Mouse (Mus musculus) cortical plate, adult 2 months (tissue): ENCODE data around the gene Vpreb3. TPM values are rescaled to one million over a fixed set of nuclear protein-coding genes. Genes with fewer than 3 reads are reported as not detected.

ENCODE experiments used
- H3K27ac ChIP-seq: fragments of 200-500 bp; 2 replicates; pipeline ENCODE4 v1.5.1; 2012; ENCODE audit warnings: low read length, control low read depth, inconsistent platforms; ENCODE audit not compliant: insufficient read depth
- H3K4me1 ChIP-seq: fragments of 200-500 bp; 2 replicates; pipeline ENCODE4 v1.6.1; 2011; ENCODE audit warnings: low read length; ENCODE audit not compliant: control insufficient read depth, insufficient read depth
- H3K4me3 ChIP-seq: fragments of 200-500 bp; 2 replicates; pipeline ENCODE4 v1.5.1; 2011; ENCODE audit warnings: mild to moderate bottlenecking, low read length, control low read depth; ENCODE audit not compliant: insufficient read depth
- CTCF ChIP-seq: fragments of 200-500 bp; IDR thresholded peaks from 2 replicates; pipeline ENCODE4 v1.5.1; 2011; ENCODE audit warnings: mild to moderate bottlenecking, control low read depth, low read length; ENCODE audit not compliant: insufficient read depth; ENCODE audit errors: extremely low read depth
- POLR2A ChIP-seq: fragments of 200-500 bp; IDR thresholded peaks from 2 replicates; pipeline ENCODE4 v1.6.1; 2011; ENCODE audit warnings: mild to moderate bottlenecking, low read length, control low read depth; ENCODE audit not compliant: insufficient read depth; ENCODE audit errors: extremely low read depth
- polyA plus RNA-seq: library from polyadenylated mRNA; depleted of rRNA; stranded (reverse); fragments of >200 nt; gene quantifications from 2 replicates; pipeline ENCODE4 v1.2.3, GENCODE M21; 2012

Gene Vpreb3
- polyA plus RNA-seq, 1 experiment, result not detected

DNA sequence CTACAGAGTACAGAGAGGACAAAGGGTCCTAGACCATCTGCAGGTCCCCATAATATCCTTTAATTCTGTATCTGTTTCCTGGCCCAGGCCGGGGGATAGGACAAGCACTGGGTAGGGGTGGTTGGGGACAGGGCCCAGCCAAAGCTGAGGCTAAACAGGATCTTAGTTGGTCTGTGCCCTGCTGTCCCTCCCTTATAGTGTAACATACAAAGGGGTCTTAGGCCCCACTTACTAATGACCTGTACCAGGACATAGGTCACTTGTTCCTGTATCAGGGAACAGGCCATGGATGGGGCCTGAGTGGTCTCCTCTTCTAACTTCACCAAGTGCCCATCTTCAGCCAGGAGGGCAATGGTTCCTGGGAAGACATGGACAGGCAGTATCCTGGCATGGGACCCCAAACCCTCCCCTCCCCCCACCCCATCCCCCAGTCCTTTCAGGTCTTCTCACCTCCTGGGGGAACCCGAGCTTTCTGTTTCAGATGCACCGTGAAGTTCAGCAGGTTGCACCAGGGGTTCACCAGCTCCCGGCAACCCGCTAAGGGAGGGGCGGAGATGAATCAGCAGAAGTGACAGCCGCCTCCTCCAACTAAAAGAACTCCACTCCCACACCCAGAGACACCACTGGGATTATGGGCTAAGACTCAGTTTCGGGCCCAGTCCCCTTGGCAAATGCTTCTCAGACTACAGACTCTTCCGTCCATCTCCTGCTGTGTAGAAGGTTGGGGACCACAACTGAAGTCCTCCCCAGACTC lies 3.2 kb upstream of the Vpreb3 start:
- Histone ChIP-seq H3K27ac (no peak overlapping the region), H3K4me3 (no peak overlapping the region), H3K4me1 (peaks cover 4% of the 10 kb centered on the region)
- TF ChIP-seq CTCF (no peak), POLR2A (no peak)

DNA sequence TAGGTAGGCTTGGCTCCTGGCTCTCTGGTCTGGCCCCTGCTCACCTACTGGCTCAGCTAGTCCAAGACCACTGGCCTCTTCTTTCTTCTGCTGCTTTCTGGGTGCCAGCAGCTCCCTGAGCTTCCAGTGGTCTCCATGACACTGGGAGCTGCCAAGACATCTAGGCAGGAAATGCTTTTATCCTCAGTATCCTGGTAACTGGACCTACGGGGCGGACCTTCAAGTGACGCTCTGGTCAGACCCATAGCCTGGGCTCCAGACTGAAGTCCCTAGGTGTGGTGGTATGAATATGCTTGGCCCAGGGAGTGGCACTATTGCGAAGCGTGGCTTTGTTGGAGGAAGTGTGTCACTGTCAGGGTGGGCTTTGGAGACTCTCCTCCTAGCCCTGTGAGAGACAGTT lies 2.3 kb upstream of the Vpreb3 start, which contains the start of gene Gm867:
Gene Gm867, minus strand, starts transcription at position 153 of the 400 bp plus-strand sequence.
- Histone ChIP-seq H3K4me3 (no peak within 1 kb of the TSS), H3K27ac (no peak within 1 kb of the TSS), H3K4me1 (peaks cover 4% of the 10 kb centered on the region)
- no peak for TF ChIP-seq CTCF
- TF ChIP-seq POLR2A, result no peak

DNA sequence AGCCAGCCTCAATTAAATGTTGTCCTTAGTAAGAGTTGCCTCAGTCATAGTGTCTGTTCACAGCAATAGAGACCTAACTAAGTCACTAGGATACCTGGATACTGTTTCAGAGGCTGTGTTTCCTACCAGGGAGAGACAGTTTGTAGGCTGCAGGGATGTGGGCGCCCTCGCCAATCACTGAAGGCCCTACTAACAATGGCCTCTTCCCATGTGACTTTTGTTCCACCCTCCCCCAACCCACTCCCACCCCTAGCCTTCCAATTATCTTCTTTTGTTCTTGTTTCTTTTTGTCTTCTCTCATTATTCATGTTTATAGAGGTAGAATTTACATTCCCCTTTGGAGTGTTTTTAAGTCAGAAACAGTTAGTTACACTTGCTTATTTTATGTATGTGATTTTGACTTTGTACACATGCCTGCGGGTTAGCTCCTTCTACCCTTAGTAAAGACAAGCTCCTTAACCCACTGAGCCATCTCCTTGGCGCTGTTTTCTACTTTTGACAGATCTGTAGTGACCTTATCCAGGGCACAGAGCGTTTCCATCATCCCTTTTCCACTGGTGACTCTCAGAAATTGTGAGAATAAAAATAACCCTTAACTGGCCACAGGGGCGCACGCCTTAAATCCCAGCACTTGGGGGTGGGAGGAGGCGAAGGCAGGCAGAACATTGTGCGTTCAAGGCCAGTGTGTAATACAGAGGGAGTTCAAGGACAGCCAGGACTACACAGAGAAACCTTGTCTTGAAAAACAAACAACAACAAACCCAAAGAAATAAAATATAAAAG lies 1.6 kb upstream of the Vpreb3 start:
- TF ChIP-seq CTCF, result no peak
- TF ChIP-seq POLR2A, result no peak
- Histone ChIP-seq H3K4me3 (no peak overlapping the region), H3K27ac (no peak overlapping the region), H3K4me1 (peaks cover 4% of the 10 kb centered on the region)

DNA sequence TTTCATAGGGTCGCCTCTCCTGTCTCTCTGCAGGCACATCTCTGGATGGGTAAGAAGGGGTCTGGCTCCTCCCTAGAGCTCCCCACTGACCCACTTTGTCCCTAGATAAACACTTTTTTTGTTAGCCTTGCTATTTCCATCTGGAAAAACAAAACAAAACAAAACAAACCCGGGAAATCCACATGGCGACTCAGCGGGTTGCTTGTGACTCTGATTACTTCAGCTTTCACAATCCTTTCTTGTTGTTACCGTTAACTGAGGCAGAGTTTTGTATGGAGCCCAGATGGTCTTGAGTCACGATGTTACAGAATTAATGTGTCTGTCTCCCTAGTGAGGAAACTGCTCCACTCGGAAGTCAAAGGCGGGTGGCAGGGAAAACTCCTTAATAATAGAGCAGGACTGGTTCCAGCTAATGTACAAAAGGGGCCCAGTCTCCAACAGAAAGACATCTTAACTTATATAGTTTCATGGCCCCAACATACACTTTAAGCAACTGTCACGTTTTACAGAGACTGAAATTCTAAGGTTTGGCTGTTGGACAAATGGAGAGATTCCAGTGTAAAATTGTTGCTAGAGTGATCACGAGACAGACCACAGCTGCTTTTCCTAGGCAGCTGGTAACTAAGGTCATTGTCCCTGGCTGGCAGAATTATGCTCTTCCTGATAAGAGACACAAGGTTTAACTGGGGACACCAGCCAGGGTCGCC lies 1.4 kb downstream of the Vpreb3 start:
- Histone ChIP-seq H3K4me3 (no peak overlapping the region), H3K4me1 (no peaks in the 10 kb centered on the region), H3K27ac (no peak overlapping the region)
- TF ChIP-seq CTCF, result no peak
- no peak for TF ChIP-seq POLR2A

DNA sequence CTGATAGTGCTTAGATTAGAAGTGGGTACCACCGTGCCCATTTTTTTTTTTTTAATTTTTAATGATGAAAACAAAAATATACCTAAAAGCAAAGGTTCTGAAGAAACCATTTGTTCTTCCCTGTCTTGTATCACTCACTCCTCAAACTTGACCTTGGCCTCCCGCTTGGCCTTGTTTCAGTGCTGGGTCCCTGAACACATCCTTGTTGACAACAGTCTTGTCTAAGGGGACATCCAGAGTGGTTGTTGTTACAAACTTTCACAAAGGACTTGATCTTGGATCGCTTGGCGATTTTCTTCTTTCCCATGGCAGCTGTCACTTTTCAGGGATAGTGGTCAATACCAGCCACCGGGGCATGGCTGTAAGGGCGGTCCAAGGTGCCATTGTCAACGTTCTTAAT lies 2.4 kb downstream of the Vpreb3 start:
- no peak overlapping the region for H3K27ac ChIP-seq
- H3K4me3 ChIP-seq, result no peak overlapping the region
- H3K4me1 ChIP-seq, result no peaks in the 10 kb centered on the region
- TF ChIP-seq CTCF, result no peak
- no peak for TF ChIP-seq POLR2A

DNA sequence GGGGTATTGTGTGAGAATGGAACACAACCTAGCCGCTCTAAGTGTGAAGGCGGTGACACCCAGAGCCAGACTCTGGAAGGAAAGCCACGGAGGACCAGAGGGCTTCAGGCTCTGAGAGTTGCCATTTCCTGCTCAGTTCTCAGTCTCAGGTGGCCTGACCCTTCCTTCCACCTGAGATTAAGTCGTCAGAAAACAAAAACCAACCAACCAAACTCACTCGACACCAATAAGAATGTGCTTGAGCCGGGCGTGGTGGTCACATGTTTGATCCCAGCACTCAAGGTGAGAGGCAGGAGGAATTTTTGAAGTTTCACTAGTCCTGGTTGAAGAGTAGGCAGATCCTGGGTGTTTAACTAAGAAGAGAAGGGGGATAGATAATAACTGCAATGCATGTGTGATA lies 3.0 kb downstream of the Vpreb3 start:
- Histone ChIP-seq H3K27ac (no peak overlapping the region), H3K4me1 (no peaks in the 10 kb centered on the region), H3K4me3 (no peak overlapping the region)
- TF ChIP-seq CTCF (no peak), POLR2A (no peak)

DNA sequence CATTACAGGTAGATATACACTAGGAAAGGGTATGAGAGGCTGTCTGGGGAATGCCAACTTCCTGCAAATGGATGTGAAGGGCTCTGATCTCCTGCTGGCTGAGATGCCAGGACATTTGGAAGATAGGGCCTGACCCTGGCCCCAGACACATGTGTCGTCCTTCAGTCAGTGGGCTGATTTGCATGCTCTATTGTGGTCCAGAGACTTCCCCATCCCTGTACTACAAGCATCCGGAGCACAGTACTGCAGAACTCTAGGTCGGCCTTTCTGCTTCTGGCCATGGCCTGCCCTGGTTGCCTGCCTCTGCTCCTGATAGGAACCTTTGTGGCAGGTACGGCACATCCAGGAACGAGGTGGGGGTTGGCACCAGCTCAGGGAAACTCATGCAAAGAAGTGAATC lies 5.2 kb downstream of the Vpreb3 start:
- Histone ChIP-seq H3K4me3 (no peak overlapping the region), H3K4me1 (peaks cover 2% of the 10 kb centered on the region; the same call in 1 of the 2 replicates), H3K27ac (no peak overlapping the region)
- no peak for TF ChIP-seq CTCF
- TF ChIP-seq POLR2A, result no peak

DNA sequence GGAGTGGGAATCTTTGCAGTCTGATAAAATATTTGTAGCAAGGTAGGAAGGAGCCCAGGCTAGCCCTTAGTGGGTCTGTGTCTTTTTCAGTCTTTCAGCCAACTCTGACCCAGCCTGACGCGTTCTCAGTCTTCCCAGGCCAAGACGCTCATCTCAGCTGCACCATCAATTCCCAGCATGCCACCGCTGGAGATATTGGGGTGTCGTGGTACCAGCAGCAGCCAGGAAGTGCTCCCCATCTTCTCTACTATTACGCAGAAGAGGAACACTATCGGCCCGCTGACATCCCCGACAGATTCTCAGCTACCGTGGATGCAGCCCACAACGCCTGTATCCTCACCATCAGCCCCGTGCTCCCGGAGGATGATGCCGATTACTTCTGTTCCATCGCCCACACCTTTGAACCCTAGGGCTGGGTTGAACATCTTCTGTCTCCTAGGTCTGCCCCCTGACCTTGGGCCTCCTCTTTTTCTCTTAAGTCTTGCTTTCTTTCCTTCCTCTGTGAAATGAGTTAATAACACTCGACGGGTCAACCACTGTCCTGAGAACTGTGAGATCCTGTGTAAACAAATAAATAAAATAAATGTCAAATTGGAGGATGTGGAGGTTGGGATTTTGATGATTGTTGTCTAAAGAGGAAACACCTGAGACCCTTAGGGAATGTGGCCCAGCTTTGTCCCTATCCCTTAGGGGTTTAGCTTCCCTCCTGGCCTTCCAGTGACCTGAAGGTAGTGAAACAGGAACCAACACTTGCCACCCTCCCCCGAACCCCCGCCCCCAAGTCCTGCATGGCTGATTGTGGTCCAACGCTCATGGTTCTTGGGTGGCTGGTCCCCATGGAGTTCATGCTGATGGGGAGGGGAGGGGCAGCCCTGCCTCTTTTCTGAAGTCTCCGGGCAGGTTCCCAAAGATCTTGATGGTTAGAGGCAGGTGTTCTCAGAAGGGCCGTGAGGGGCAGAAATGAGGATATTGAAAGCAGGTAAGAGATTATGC lies 6.5 kb downstream of the Vpreb3 start:
- TF ChIP-seq CTCF (no peak), POLR2A (no peak)
- Histone ChIP-seq H3K4me1 (peaks cover 2% of the 10 kb centered on the region; the same call in 1 of the 2 replicates), H3K27ac (no peak overlapping the region), H3K4me3 (no peak overlapping the region)

DNA sequence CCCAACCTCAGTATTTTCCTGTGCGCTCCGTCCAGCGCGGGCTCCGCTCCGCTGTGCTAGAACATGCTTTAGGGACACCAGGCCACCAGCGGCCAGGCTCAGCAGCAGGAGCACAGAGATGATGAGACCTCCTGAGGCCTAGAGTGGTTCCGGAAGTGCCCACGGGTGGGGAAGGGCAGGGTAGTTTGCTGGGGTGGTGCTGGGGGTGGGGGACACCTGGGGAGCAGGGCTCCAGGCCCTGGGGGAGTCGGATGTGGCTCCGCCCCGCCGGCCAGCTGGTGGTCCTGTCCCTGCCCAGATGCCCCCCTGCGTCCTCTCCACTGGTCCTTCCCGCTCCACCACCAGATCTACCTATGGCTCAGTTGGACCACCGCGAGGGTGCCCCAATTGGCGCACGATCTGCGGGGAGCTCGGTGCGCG lies 7.9 kb downstream of the Vpreb3 start:
- TF ChIP-seq CTCF (no peak), POLR2A (no peak)
- H3K27ac ChIP-seq, result no peak overlapping the region
- peak overlapping the region; percentile 14 for H3K4me3 ChIP-seq
- peaks cover 2% of the 10 kb centered on the region; the same call in 1 of the 2 replicates for H3K4me1 ChIP-seq
